Mouse (Mus musculus) midbrain, embryonic 15.5 days (tissue): ENCODE measurements around the gene Slc25a36. TPM values are rescaled to one million over a fixed set of nuclear protein-coding genes. Genes with fewer than 3 reads are reported as not detected.
A peak's percentile ranks its signal among the peaks of the same experiment; 100 is the strongest.

Experiments
- ATAC-seq: fragments of 200-750 bp; cut with Nextera tagmentation; replicated peaks from 2 replicates; pipeline ENCODE4 v1.8.0; 2017; ENCODE audit warnings: moderate TSS enrichment
- H3K27ac ChIP-seq: fragments of 300-500 bp; sonication (generic); 2 replicates; pipeline ENCODE4 v1.5.1; 2015; ENCODE audit warnings: mild to moderate bottlenecking, inconsistent platforms
- H3K27me3 ChIP-seq: fragments of 300-500 bp; sonication (generic); replicated peaks from 2 replicates; pipeline ENCODE4 v1.6.1; 2015; ENCODE audit warnings: inconsistent platforms
- H3K36me3 ChIP-seq: fragments of 300-500 bp; sonication (generic); replicated peaks from 2 replicates; pipeline ENCODE4 v1.6.1; 2015; ENCODE audit warnings: inconsistent platforms
- H3K4me1 ChIP-seq: fragments of 300-500 bp; sonication (generic); 2 replicates; pipeline ENCODE4 v1.6.1; 2015; ENCODE audit warnings: inconsistent platforms
- H3K4me2 ChIP-seq: fragments of 300-500 bp; sonication (generic); 2 replicates; pipeline ENCODE4 v1.6.1; 2015; ENCODE audit warnings: inconsistent platforms, mild to moderate bottlenecking, moderate library complexity
- H3K4me3 ChIP-seq: fragments of 300-500 bp; sonication (generic); 2 replicates; pipeline ENCODE4 v1.5.1; 2015; ENCODE audit warnings: mild to moderate bottlenecking, inconsistent platforms
- H3K9ac ChIP-seq: fragments of 300-500 bp; sonication (generic); 2 replicates; pipeline ENCODE4 v1.6.1; 2015; ENCODE audit warnings: mild to moderate bottlenecking, inconsistent platforms
- H3K9me3 ChIP-seq: fragments of 300-500 bp; sonication (generic); 2 replicates; pipeline ENCODE4 v1.6.1; 2016; ENCODE audit warnings: inconsistent platforms
- WGBS: fragments of 180-500 bp; shearing (Covaris S2); methylation state at CpG from one replicate; pipeline ENCODE4 v1.1.7; 2015; ENCODE audit warnings: mixed read lengths; 5-methylcytosine and 5-hydroxymethylcytosine counted together
- polyA plus RNA-seq: library from polyadenylated mRNA; unstranded; fragments of >200 nt; fragmentation: Nextera tagmentation; extraction: Ambion mirVana; gene quantifications from 2 replicates; pipeline ENCODE4 v1.2.1, GENCODE M21; 2015

Gene Slc25a36
- polyA plus RNA-seq, 1 experiment from 2014 or later: 76.7 TPM

DNA sequence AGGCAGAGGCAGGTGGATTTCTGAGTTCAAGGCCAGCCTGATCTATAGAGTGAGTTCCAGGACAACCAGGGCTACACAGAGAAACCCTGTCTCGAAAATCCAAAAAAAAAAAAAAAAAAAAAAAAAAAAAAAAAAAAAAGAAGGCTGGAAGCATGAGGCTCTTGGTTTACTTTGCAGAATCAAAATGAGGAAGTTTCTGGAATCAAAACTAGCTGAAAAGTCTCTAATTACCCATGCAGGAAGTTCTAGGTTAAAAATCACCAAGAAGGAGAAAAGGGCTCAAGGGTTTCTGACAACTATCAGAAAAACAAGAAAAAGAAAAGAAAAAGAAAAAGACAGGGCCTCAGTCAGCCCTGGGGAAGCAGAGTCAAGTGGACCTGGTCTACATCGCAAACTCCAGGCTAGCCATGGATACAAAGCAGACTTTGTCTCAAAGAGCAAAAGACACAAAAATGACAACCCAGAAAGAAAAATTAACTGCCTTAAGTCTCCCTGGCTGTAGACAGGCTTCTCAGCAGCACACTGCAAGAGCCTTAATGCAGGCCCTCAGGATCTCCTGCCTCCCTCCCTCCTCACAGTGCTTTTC is 5.5 kb downstream of the Slc25a36 start:
- Histone ChIP-seq H3K27me3 (no peaks in the 10 kb centered on the region), H3K9ac (no peak overlapping the region), H3K27ac (no peak overlapping the region), H3K4me3 (no peak overlapping the region), H3K4me2 (no peak overlapping the region), H3K4me1 (peaks cover 20% of the 10 kb centered on the region), H3K9me3 (no peaks in the 10 kb centered on the region), H3K36me3 (no peaks in the 10 kb centered on the region)
- WGBS: 91% methylated on average over 2 of the region's 2 CpGs
- ATAC-seq: no peak

GRCm38 (mm10) chr9:97103376-97104061 is 7.4 kb downstream of the Slc25a36 start:
- H3K27me3 ChIP-seq: no peaks in the 10 kb centered on the region
- 89% methylated on average over 2 of the region's 2 CpGs for WGBS
- H3K4me2 ChIP-seq: no peak overlapping the region
- no peak for ATAC-seq
- H3K27ac ChIP-seq: no peak overlapping the region
- no peak overlapping the region for H3K9ac ChIP-seq
- no peak overlapping the region for H3K4me3 ChIP-seq
- H3K4me1 ChIP-seq: peaks cover 4% of the 10 kb centered on the region; the same call in 1 of the 2 replicates
- no peaks in the 10 kb centered on the region for H3K9me3 ChIP-seq
- no peaks in the 10 kb centered on the region for H3K36me3 ChIP-seq

DNA sequence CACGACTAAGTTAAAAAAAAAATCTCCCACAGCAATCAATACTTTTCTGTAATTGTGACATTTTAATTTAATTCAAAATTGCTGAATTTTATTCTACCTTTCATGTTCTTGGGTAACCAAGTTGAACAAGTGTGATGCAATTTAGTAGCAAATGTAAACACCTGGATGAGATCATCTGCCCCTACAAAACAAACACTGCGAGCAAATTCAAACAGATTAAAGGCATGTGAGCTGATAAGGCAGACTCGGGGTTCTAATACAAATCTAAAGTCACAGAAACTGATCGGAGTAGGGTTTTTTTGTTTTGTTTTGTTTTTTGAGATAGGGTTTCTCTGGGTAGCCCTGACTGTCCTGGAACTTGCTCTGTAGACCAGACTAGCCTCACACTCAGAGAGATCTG is 12.0 kb downstream of the Slc25a36 start:
- Histone ChIP-seq H3K4me2 (no peak overlapping the region), H3K9ac (no peak overlapping the region), H3K4me1 (no peaks in the 10 kb centered on the region), H3K4me3 (no peak overlapping the region), H3K27ac (no peak overlapping the region), H3K27me3 (no peaks in the 10 kb centered on the region), H3K36me3 (peaks cover 12% of the 10 kb centered on the region; the same call in 1 of the 2 replicates), H3K9me3 (no peaks in the 10 kb centered on the region)
- WGBS: 90% methylated on average over 4 of the region's 4 CpGs
- ATAC-seq: no peak

- Histone ChIP-seq H3K9me3 (no peaks in the 10 kb centered on the region), H3K4me2 (no peak overlapping the region), H3K4me1 (no peaks in the 10 kb centered on the region), H3K9ac (no peak overlapping the region), H3K36me3 (peaks cover 18% of the 10 kb centered on the region; the same call in 1 of the 2 replicates), H3K27ac (no peak overlapping the region), H3K4me3 (no peak overlapping the region), H3K27me3 (no peaks in the 10 kb centered on the region)
- ATAC-seq: no peak
- 91% methylated on average over 1 of the region's 1 CpGs for WGBS
These were observed 14.8 kb downstream of the Slc25a36 start for GRCm38 (mm10) chr9:97096180-97096579.

GRCm38 (mm10) chr9:97087850-97088249 is 23.1 kb downstream of the Slc25a36 start:
- Histone ChIP-seq H3K4me2 (no peak overlapping the region), H3K9me3 (no peaks in the 10 kb centered on the region), H3K4me3 (no peak overlapping the region), H3K36me3 (peaks cover 8% of the 10 kb centered on the region; the same call in 1 of the 2 replicates), H3K27ac (no peak overlapping the region), H3K4me1 (no peaks in the 10 kb centered on the region), H3K27me3 (no peaks in the 10 kb centered on the region), H3K9ac (no peak overlapping the region)
- no peak for ATAC-seq

GRCm38 (mm10) chr9:97084628-97085027 is 26.3 kb downstream of the Slc25a36 start:
- ATAC-seq: no peak
- H3K9me3 ChIP-seq: no peaks in the 10 kb centered on the region
- H3K4me2 ChIP-seq: no peak overlapping the region
- peaks cover 5% of the 10 kb centered on the region; the same call in 1 of the 2 replicates for H3K36me3 ChIP-seq
- no peak overlapping the region for H3K4me3 ChIP-seq
- WGBS: 91% methylated on average over 2 of the region's 2 CpGs
- no peak overlapping the region for H3K9ac ChIP-seq
- no peaks in the 10 kb centered on the region for H3K27me3 ChIP-seq
- no peaks in the 10 kb centered on the region for H3K4me1 ChIP-seq
- H3K27ac ChIP-seq: no peak overlapping the region

DNA sequence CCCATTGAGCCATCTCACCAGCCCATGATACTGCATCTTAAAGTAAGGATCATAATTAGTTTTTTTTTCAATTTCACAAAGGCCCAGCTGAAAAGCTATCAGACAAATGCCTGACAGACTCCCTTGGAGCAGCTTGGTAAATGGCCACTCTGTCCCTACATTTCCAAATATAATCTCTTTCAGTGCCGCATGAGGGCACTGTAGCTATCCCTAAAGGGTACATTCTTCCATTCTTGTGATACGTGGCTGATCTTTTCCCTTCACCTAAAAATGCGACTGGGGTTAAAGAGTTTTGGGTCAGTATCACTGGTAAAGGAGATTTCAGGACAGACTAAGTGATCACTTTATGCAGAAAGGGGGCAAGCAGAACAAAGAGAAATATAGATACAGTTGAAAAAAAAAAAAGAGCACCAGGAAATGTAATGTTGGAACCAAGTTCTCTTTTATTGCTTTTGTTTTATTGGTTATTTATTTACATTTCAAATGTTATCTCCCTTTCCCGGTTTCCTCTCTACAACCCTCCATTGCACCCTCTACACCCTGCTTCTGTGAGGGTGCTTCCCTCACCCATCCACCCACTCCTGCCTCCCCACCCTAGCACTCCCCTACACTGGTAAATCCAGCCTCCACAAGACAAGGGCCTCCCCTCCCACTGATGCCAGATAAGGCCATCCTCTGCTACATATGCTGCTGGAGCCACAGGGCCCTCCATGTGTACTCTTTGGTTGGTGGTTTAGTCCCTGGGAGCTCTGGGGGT is 29.7 kb downstream of the Slc25a36 start:
- 92% methylated on average over 4 of the region's 4 CpGs for WGBS

DNA sequence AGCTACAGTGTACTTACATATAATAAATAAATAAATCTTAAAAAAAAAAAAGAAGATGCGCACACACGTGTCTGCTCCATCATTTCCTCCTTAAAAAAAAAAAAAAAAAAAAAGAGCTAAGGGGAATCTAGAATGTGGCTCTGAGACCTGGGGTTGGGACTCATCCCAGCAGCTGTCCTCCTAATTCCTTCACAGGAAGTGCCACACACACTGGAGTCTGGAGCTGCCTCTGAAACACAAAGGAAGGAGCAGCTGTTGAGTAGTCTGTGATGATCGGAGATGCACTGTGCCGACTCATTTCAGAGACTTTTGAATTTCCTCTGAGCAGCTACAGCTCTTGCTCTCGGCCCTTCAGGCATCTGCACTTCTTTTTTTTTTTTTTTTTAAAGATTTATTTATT is 41.0 kb downstream of the Slc25a36 start:
- H3K9me3 ChIP-seq: no peaks in the 10 kb centered on the region
- WGBS: 77% methylated on average over 5 of the region's 5 CpGs
- no peaks in the 10 kb centered on the region for H3K27me3 ChIP-seq
- H3K27ac ChIP-seq: no peak overlapping the region
- 0 out of 2 replicates have a peak, but pooled peaks cover 3% of the 10 kb centered on the region for H3K4me1 ChIP-seq
- no peak overlapping the region for H3K4me3 ChIP-seq
- ATAC-seq: no peak
- no peak overlapping the region for H3K4me2 ChIP-seq
- H3K36me3 ChIP-seq: no peaks in the 10 kb centered on the region
- H3K9ac ChIP-seq: no peak overlapping the region

More for the DNA sequence above, 29.7 kb downstream of the Slc25a36 start:
- H3K9me3 ChIP-seq: no peaks in the 10 kb centered on the region
- H3K4me1 ChIP-seq: no peaks in the 10 kb centered on the region
- no peak overlapping the region for H3K27ac ChIP-seq
- H3K27me3 ChIP-seq: no peaks in the 10 kb centered on the region
- H3K4me3 ChIP-seq: no peak overlapping the region
- no peak overlapping the region for H3K4me2 ChIP-seq
- no peak for ATAC-seq
- no peak overlapping the region for H3K9ac ChIP-seq
- peaks cover 4% of the 10 kb centered on the region; the same call in 1 of the 2 replicates for H3K36me3 ChIP-seq

DNA sequence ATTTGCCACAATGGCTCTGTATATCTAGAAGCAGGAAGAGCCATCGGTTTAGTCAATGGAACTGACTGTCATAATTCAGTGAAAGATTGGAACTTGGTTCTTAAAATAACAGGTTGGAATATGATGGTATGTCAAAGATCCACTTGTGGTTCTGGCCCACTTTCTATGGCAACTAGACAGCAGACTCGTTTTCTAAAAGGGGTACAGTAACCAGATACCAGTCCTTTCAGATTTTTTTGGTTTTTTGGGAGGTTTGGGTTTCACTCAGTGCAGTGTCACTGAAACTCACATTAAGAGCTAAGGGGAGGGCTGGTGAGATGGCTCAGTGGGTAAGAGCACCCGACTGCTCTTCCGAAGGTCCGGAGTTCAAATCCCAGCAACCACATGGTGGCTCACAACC is 41.5 kb downstream of the Slc25a36 start:
- Histone ChIP-seq H3K4me1 (0 out of 2 replicates have a peak, but pooled peaks cover 3% of the 10 kb centered on the region), H3K4me2 (no peak overlapping the region), H3K27ac (no peak overlapping the region), H3K27me3 (no peaks in the 10 kb centered on the region), H3K4me3 (no peak overlapping the region), H3K9ac (no peak overlapping the region), H3K9me3 (no peaks in the 10 kb centered on the region), H3K36me3 (no peaks in the 10 kb centered on the region)
- no peak for ATAC-seq
- 88% methylated on average over 5 of the region's 5 CpGs for WGBS

DNA sequence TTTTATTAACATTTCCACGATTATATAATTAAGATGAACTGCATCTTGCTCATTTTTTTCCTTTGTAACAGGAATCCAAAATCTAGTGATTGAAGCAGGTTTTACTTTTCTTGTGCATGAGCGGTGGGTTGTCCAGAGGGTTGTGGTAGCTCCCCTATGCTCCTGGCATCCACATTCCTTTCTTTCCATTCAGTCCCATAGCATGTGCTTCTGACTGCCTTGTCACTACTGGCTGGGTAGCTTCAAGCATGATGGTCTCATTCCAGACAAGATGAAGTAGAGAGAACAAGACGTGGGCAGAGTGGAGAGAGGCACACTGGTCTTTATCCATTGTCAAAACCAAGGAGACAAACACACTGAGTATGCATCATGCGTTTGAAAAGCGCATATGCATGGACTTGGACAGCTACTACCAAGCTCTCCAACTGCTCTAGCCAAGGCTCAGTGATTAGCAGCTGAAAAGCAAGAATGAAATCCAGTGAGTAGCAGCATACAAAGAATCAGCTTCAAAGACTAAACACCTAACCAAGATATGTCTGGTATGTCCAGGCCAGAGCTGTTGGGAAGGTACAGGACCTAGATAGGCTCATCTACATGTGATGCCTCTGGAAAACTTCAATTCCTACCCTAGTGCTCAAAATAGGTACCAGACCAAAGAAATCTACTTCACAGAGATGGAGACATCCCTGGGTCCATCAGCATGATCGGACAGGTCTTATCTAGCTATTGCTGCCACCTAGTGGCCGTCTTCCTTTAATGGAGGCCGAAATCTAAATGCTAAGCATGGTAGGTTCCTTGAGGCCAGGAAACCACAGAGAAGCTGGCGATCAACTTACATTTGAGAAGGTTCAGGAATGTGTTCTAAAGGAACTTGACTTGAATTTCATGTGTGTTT is 42.5 kb downstream of the Slc25a36 start:
- no peak overlapping the region for H3K4me3 ChIP-seq
- ATAC-seq: peak; percentile 86
- 0 out of 2 replicates have a peak, but pooled peaks cover 3% of the 10 kb centered on the region for H3K4me1 ChIP-seq
- no peak overlapping the region for H3K9ac ChIP-seq
- no peaks in the 10 kb centered on the region for H3K27me3 ChIP-seq
- no peaks in the 10 kb centered on the region for H3K36me3 ChIP-seq
- H3K9me3 ChIP-seq: no peaks in the 10 kb centered on the region
- no peak overlapping the region for H3K4me2 ChIP-seq
- no peak overlapping the region for H3K27ac ChIP-seq
- 52% methylated on average over 9 of the region's 9 CpGs for WGBS

DNA sequence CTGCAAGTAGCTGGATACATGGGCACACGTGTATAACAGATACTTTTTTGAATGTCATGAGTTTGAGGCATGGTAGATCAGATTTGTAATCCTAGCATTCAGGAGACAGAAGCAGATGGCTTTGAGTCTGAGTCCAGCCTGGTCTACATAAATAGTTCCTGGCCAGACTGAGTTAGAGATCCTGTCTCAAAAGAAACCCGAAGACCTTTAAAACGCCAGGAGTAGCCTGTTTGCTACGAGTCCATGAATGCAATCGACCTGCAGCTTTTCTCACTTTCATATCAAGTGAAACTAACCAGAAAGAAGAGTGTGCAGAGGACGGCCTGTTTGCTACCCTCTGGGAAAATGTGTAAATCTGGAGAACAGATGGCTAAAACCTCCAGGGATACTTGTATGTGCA is 43.2 kb downstream of the Slc25a36 start:
- Histone ChIP-seq H3K4me2 (no peak overlapping the region), H3K4me1 (0 out of 2 replicates have a peak, but pooled peaks cover 3% of the 10 kb centered on the region), H3K9me3 (no peaks in the 10 kb centered on the region), H3K4me3 (no peak overlapping the region), H3K27ac (no peak overlapping the region), H3K9ac (no peak overlapping the region), H3K27me3 (no peaks in the 10 kb centered on the region), H3K36me3 (no peaks in the 10 kb centered on the region)
- ATAC-seq: no peak
- WGBS: 75% methylated on average over 6 of the region's 6 CpGs

DNA sequence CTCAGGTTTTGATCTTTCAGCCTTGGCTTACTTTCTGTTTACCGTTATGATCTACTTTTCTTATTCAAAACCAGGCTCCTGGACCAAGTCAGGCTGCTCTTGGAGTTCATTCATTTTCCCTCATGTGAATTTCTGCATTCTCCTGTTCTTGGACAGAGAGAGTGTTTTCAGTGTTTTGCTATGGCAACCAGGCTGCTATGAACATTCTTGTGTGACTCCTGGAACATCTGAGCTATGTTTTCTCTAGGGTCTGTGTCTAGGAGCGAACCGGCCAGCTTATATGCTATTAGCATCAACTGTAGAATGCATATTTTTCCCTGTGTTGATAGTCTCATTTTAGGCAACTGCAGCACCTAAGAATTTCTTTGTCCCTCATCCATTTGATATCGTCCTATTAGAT is 45.1 kb downstream of the Slc25a36 start:
- Histone ChIP-seq H3K4me2 (no peak overlapping the region), H3K4me3 (no peak overlapping the region), H3K9me3 (no peaks in the 10 kb centered on the region), H3K4me1 (0 out of 2 replicates have a peak, but pooled peaks cover 3% of the 10 kb centered on the region), H3K27ac (no peak overlapping the region), H3K9ac (no peak overlapping the region), H3K36me3 (no peaks in the 10 kb centered on the region), H3K27me3 (no peaks in the 10 kb centered on the region)
- 48% methylated on average over 4 of the region's 4 CpGs for WGBS
- no peak for ATAC-seq
